Mouse (Mus musculus): ENCODE data around the gene 2310034G01Rik.

GRCm38 (mm10) chr19:46349550-46349949 is 552 bp downstream of the 2310034G01Rik start:
- no peak for TF ChIP-seq CTCF (IDR thresholded peaks at IDR 0.05)
- no peak for TF ChIP-seq EP300 (IDR thresholded peaks at IDR 0.05; ENCODE audit: insufficient read depth, low read depth, low read length)
- TF ChIP-seq POLR2A (IDR thresholded peaks at IDR 0.05; ENCODE audit: insufficient read depth, low read depth, low read length): no peak
